Mouse (Mus musculus): ENCODE data around the gene Galnt12.

GRCm38 (mm10) chr4:47145341-47145740, 53.6 kb downstream of the Galnt12 start:
- TF ChIP-seq CTCF (IDR thresholded peaks at IDR 0.05; ENCODE audit: low read depth), result no peak
- TF ChIP-seq EP300 (IDR thresholded peaks at IDR 0.05; ENCODE audit: low read depth), result no peak

Measured in heart, postnatal 0 days (tissue).